Mouse (Mus musculus): ENCODE measurements around the gene Setd7.

The Setd7 gene

GRCm38 (mm10) chr3:51559594-51560450, 857 bp downstream of the Setd7 start:
- peak; percentile 78 for DNase-seq

- DNase-seq, result no peak
Observed at GRCm38 (mm10) chr3:51555583-51555982, 5.1 kb downstream of the Setd7 start.

GRCm38 (mm10) chr3:51554836-51555235, 5.8 kb downstream of the Setd7 start:
- no peak for DNase-seq

GRCm38 (mm10) chr3:51554067-51554466, 6.6 kb downstream of the Setd7 start:
- no peak for DNase-seq

- peak; percentile 31 for DNase-seq
Observed at GRCm38 (mm10) chr3:51553497-51553875, 7.2 kb downstream of the Setd7 start.

GRCm38 (mm10) chr3:51552841-51553496, 7.7 kb downstream of the Setd7 start:
- DNase-seq, result no peak

GRCm38 (mm10) chr3:51552197-51552596, 8.5 kb downstream of the Setd7 start:
- no peak for DNase-seq

- no peak for DNase-seq
Observed at GRCm38 (mm10) chr3:51548987-51549579, 11.6 kb downstream of the Setd7 start.

GRCm38 (mm10) chr3:51547577-51547976, 13.1 kb downstream of the Setd7 start:
- no peak for DNase-seq

- DNase-seq, result no peak
Observed at GRCm38 (mm10) chr3:51544442-51545128, 16.1 kb downstream of the Setd7 start.

- DNase-seq, result no peak
Observed at GRCm38 (mm10) chr3:51540659-51541058, 20.0 kb downstream of the Setd7 start.

- no peak for DNase-seq
Observed at GRCm38 (mm10) chr3:51539567-51540408, 20.9 kb downstream of the Setd7 start.

- no peak for DNase-seq
Observed at GRCm38 (mm10) chr3:51534013-51534412, 26.7 kb downstream of the Setd7 start.

GRCm38 (mm10) chr3:51533573-51533972, 27.1 kb downstream of the Setd7 start:
- no peak for DNase-seq

GRCm38 (mm10) chr3:51532282-51532620, 28.4 kb downstream of the Setd7 start:
- DNase-seq, result no peak

GRCm38 (mm10) chr3:51531473-51532281, 29.0 kb downstream of the Setd7 start:
- DNase-seq, result no peak

GRCm38 (mm10) chr3:51526891-51527290, 33.8 kb downstream of the Setd7 start:
- peak; percentile 54 for DNase-seq

GRCm38 (mm10) chr3:51525186-51525785, 35.4 kb downstream of the Setd7 start:
- no peak for DNase-seq

- no peak for DNase-seq
Observed at GRCm38 (mm10) chr3:51521262-51521661, 39.4 kb downstream of the Setd7 start.

GRCm38 (mm10) chr3:51518763-51519121, 41.9 kb downstream of the Setd7 start:
- no peak for DNase-seq

Measured in right cerebral cortex, postnatal 25 days (tissue).